In the genomic region with DNA sequence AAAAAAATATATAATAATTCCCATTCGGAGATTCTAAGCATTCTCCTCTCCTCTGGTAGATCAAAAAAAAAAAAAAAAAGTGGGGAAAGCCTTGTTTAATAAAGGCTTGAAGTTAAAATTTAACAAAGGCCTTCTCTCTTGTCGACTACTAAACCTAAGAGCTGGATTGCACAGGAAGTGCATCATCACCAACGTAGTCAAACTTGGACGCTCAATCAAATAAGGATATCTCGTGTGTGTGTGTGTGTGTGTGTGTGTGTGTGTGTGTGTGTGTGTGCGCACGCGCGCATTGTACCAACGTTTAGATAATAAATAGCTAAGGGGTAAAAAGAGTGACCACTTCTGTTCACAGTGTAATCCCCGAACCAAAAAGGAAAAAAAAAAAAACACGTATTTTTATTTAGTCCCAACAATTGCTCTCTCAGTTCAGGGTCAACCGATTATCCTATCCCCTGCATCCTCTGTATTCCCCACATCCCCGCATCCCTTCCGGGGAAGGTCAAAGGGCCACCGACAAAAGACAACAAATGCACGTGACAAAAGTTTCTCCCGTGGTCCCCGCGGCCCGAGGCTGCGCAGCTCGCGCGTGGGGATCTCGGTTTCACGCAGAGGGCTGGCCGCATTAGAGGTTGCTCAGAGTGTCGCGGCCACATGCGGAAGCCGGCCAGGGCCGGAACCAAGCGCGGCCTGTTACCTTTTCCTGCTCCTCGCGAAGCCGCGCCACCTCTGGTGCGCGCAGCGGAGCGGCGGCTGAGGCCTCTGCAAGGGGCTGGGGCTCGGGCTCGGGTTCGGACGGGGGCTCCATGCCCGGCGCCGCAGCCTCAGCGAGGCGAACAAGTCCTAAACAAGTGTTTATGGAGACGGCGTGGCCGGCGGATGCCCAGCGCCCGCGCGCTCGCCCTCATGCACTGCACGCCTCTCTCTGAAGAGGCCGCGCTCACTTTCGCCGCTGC, we compare ENCODE assay signal across 1 mouse cellular context.
TF ChIP-seq lines count a peak whose summit lies in the region.

No protein-coding gene starts in this region.

TF ChIP-seq in CH12.LX, 34 proteins besides CTCF, POLR2A, EP300 and RAD21:
- no peak; the same call in 1 of the 2 replicates for TF ChIP-seq ZMIZ1 (IDR thresholded peaks at IDR 0.05; ENCODE audit: low read depth, low read length)
- TF ChIP-seq MAX (IDR thresholded peaks at IDR 0.05; ENCODE audit: low read length): peak; percentile 81
- peak; percentile 80 for TF ChIP-seq ELF1 (IDR thresholded peaks at IDR 0.05; ENCODE audit: low read depth, low read length)
- TF ChIP-seq TBP (conservative IDR thresholded peaks at IDR 0.05; ENCODE audit: low read depth, low read length): 0 out of 2 replicates have a peak, but pooled peaks have one; percentile 37
- TF ChIP-seq SMC3 (IDR thresholded peaks at IDR 0.05; ENCODE audit: low read depth, low read length): no peak
- TF ChIP-seq BHLHE40 (IDR thresholded peaks at IDR 0.05; ENCODE audit: low read depth, low read length): peak; percentile 74
- no peak for TF ChIP-seq RCOR1 (conservative IDR thresholded peaks at IDR 0.05; ENCODE audit: low read depth, low read length)
- no peak for TF ChIP-seq TCF12 (IDR thresholded peaks at IDR 0.05; ENCODE audit: low read depth, low read length)
- no peak for TF ChIP-seq POLR2AphosphoS2 (IDR thresholded peaks at IDR 0.05; ENCODE audit: low read depth, low read length)
- TF ChIP-seq NRF1 (IDR thresholded peaks at IDR 0.05; ENCODE audit: low read depth, low read length): peak; percentile 73
- peak; percentile 83; the same call in 1 of the 2 replicates for TF ChIP-seq SIN3A (IDR thresholded peaks at IDR 0.05; ENCODE audit: low read length)
- TF ChIP-seq HCFC1 (IDR thresholded peaks at IDR 0.05; ENCODE audit: low read depth, low read length): peak; percentile 66
- TF ChIP-seq ZNF384 (IDR thresholded peaks at IDR 0.05; ENCODE audit: low read depth, low read length): 0 out of 2 replicates have a peak, but pooled peaks have one; percentile 42
- no peak for TF ChIP-seq ZKSCAN1 (IDR thresholded peaks at IDR 0.05; ENCODE audit: borderline replicate concordance, low read depth, low read length)
- TF ChIP-seq PAX5 (IDR thresholded peaks at IDR 0.05; ENCODE audit: low read length): no peak
- TF ChIP-seq CHD1 (IDR thresholded peaks at IDR 0.05; ENCODE audit: low read depth, low read length): peak; percentile 50; the same call in 1 of the 2 replicates
- TF ChIP-seq MAZ (IDR thresholded peaks at IDR 0.05; ENCODE audit: low read depth, low read length): 0 out of 2 replicates have a peak, but pooled peaks have one; percentile 5
- TF ChIP-seq JUN (IDR thresholded peaks at IDR 0.05; ENCODE audit: insufficient read depth, low read depth, low read length): no peak
- TF ChIP-seq UBTF (IDR thresholded peaks at IDR 0.05; ENCODE audit: low read depth, low read length): no peak; the same call in 1 of the 2 replicates
- TF ChIP-seq GABPA (IDR thresholded peaks at IDR 0.05; ENCODE audit: insufficient replicate concordance, low read depth, low read length): no peak
- TF ChIP-seq ZC3H11A (IDR thresholded peaks at IDR 0.05; ENCODE audit: low read depth, low read length): no peak
- TF ChIP-seq E2F4 (IDR thresholded peaks at IDR 0.05; ENCODE audit: insufficient replicate concordance, low read depth, low read length): no peak
- TF ChIP-seq IRF4 (IDR thresholded peaks at IDR 0.05; ENCODE audit: low read depth, low read length): 0 out of 2 replicates have a peak, but pooled peaks have one; percentile 6
- TF ChIP-seq JUND (conservative IDR thresholded peaks at IDR 0.05; ENCODE audit: low read depth, low read length): no peak
- no peak for TF ChIP-seq NELFE (IDR thresholded peaks at IDR 0.05; ENCODE audit: low read depth, low read length)
- peak; percentile 86; the same call in 1 of the 2 replicates for TF ChIP-seq MXI1 (IDR thresholded peaks at IDR 0.05; ENCODE audit: low read depth, low read length)
- no peak for TF ChIP-seq USF1 (IDR thresholded peaks at IDR 0.05; ENCODE audit: low read depth, low read length)
- peak; percentile 49 for TF ChIP-seq MYC (IDR thresholded peaks at IDR 0.05; ENCODE audit: low read depth, low read length)
- TF ChIP-seq USF2 (conservative IDR thresholded peaks at IDR 0.05; ENCODE audit: low read depth, low read length): no peak
- TF ChIP-seq CHD2 (IDR thresholded peaks at IDR 0.05; ENCODE audit: low read length): no peak
- no peak for TF ChIP-seq ETS1 (conservative IDR thresholded peaks at IDR 0.05; ENCODE audit: low read depth, low read length)
- no peak for TF ChIP-seq MEF2A (IDR thresholded peaks at IDR 0.05; ENCODE audit: borderline replicate concordance, low read depth, low read length)
- TF ChIP-seq MAFK (IDR thresholded peaks at IDR 0.05; ENCODE audit: insufficient replicate concordance, low read length): no peak
- peak; percentile 23; the same call in 1 of the 2 replicates for TF ChIP-seq KAT2A (IDR thresholded peaks at IDR 0.05; ENCODE audit: insufficient replicate concordance, low read length)
